Mouse (Mus musculus) brain, embryonic 14.5 days (tissue): ENCODE measurements around the gene Prm1.

Experiments
- CTCF ChIP-seq: fragments of 200-500 bp; IDR thresholded peaks from 2 replicates; pipeline ENCODE4 v1.5.1; 2012; ENCODE audit warnings: inconsistent platforms, mild to moderate bottlenecking, moderate library complexity, borderline replicate concordance; ENCODE audit not compliant: insufficient read depth, insufficient read length; ENCODE audit errors: extremely low read depth
- POLR2A ChIP-seq: fragments of 200-500 bp; IDR thresholded peaks from 2 replicates; pipeline ENCODE4 v1.6.1; 2012; ENCODE audit warnings: mild to moderate bottlenecking, inconsistent platforms, borderline replicate concordance; ENCODE audit not compliant: poor library complexity, insufficient read depth, insufficient read length, severe bottlenecking; ENCODE audit errors: extremely low read depth

DNA sequence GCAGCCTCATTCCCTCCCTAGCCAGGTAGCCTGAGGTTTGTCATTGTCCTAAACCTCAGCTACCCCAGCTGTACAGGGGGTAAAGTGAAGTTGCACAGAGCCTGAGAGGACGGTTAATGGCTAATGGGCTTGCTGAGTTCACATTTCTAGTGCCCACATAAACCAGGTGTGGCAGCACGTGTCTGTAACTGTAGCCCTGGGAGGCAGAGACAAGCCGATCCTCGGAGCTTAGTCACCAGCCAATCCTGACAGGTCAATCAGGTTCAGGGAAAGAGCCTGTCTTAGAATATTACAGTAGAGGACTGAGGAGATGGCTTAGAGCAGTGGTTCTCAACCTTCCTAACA is 22.8 kb upstream of the Prm1 start:
- TF ChIP-seq CTCF = no peak
- TF ChIP-seq POLR2A = no peak
